Mouse (Mus musculus): ENCODE data around the gene Nfib.

DNA sequence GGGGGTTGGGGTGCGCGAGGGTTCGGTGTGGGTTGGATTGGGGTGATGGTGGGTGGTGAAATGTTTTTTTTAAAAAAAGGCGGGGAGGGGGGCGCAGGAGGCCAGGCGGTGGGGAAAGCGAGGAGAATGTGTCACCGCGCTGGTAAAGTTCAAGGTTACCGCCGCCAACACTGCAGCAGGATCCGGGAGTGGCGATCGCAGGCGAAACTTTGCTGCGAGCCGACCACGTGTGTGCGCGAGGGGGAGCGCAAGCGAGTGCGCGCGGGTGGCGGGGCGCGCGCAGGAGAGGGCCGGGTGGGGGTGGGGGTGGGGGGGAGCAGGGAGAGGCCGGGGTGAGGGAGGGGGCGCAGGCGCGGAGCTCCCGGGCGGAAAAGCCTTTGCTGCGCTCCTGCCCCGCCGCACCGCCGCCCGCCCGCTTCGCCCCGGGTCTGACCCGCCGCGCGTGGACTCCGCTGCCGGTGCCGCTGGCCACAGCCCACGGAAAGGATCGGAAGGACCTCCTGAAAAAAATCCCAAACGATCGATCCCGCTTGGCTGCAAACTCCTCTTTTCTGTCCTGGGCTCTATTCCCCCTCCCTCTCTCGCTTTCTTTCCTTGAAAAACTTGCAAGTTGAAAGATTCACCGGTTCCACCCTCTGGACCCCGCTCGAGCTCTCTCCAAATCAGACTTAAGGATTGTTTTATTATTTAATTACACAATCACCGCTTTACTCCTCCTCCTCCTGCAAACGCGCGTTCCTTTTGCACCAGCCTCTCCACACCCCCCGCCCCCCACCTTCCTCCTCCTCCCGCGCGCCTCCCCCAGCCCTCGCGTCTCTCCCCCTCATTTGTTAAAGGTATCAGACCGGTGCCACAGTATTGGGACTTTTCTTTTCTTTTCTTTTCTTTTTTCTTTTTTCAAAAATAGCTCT is 200.2 kb downstream of the Nfib start:
- TF ChIP-seq POLR2A (IDR thresholded peaks at IDR 0.05; ENCODE audit: insufficient read length, low read depth) (peak; percentile 84), TCF12 (IDR thresholded peaks at IDR 0.05; ENCODE audit: insufficient read depth, poor library complexity, severe bottlenecking) (no peak), MYOD1 (IDR thresholded peaks at IDR 0.05; ENCODE audit: control insufficient read depth in 1 of 3, insufficient read length in 2 of 3, low read depth in 2 of 3) (no peak), TCF3 (IDR thresholded peaks at IDR 0.05; ENCODE audit: insufficient read length, low read depth) (no peak), REST (IDR thresholded peaks at IDR 0.05; ENCODE audit: insufficient read depth, insufficient read length) (no peak), USF1 (IDR thresholded peaks at IDR 0.05; ENCODE audit: low read depth) (peak; percentile 25), POLR2AphosphoS2 (IDR thresholded peaks at IDR 0.05; ENCODE audit: insufficient read length, low read depth) (peak; percentile 75), CEBPB (IDR thresholded peaks at IDR 0.05; ENCODE audit: insufficient read depth, poor library complexity, severe bottlenecking) (peak; percentile 51)

All from myocyte (in vitro differentiated cells).